9 mouse cellular contexts compared by ENCODE assay signal in genomic region chr19:6062418-6062817, GRCm38 (mm10). TPM values are rescaled to one million over a fixed set of nuclear protein-coding genes. Genes with fewer than 3 reads are reported as not detected.
DNase-seq lines count a peak whose midpoint lies in the region; ATAC-seq and TF ChIP-seq lines count a peak whose summit lies in the region.
"Had no signal": no experiment of that assay in that cellular context is flagged by ENCODE, and none has a peak within 500 bp of the region (broad histone marks: within the 10 kb centered on the region; RNA-seq: fewer than 3 reads in every experiment).

No protein-coding gene starts in this region.

- H3K27ac ChIP-seq in kidney, adult 2 months (ENCODE audit: insufficient read depth, low read depth, low read length): no peak overlapping the region
- no peak overlapping the region for H3K27ac ChIP-seq in bone marrow macrophage, adult 2 months (ENCODE audit: insufficient read depth, low read depth, low read length)
- H3K27ac ChIP-seq in hindbrain, embryonic 13.5 days: peak overlapping the region; percentile 94
- 0 out of 2 replicates have a peak overlapping the region, but pooled peaks have one; percentile 93 for H3K27ac ChIP-seq in midbrain, embryonic 13.5 days

- H3K9me3 ChIP-seq in hindbrain, embryonic 13.5 days: no peaks in the 10 kb centered on the region
- H3K9me3 ChIP-seq in midbrain, embryonic 13.5 days: no peaks in the 10 kb centered on the region

- no peaks in the 10 kb centered on the region for H3K27me3 ChIP-seq in kidney, adult 2 months (replicated peaks; ENCODE audit: control insufficient read depth, insufficient read depth, low read length)
- no peaks in the 10 kb centered on the region for H3K27me3 ChIP-seq in hindbrain, embryonic 13.5 days
- no peaks in the 10 kb centered on the region for H3K27me3 ChIP-seq in midbrain, embryonic 13.5 days
- H3K27me3 ChIP-seq: Patski had no signal

- H3K4me2 ChIP-seq in hindbrain, embryonic 13.5 days: peak overlapping the region; percentile 100
- peak overlapping the region; percentile 99 for H3K4me2 ChIP-seq in midbrain, embryonic 13.5 days (replicated peaks)

- 34% methylated on average over 5 of the region's 5 CpGs for WGBS in kidney, adult 2 months
- WGBS in hindbrain, embryonic 13.5 days: 70% methylated on average over 5 of the region's 5 CpGs
- 77% methylated on average over 5 of the region's 5 CpGs for WGBS in midbrain, embryonic 13.5 days

- TF ChIP-seq CTCF in kidney, adult 2 months (conservative IDR thresholded peaks at IDR 0.05; ENCODE audit: insufficient read depth, insufficient read length, low read depth, low read length): no peak
- TF ChIP-seq CTCF in bone marrow macrophage, adult 2 months (IDR thresholded peaks at IDR 0.05; ENCODE audit: low read depth, low read length): no peak

- TF ChIP-seq POLR2A in kidney, adult 2 months (IDR thresholded peaks at IDR 0.05; ENCODE audit: low read depth, low read length): no peak
- TF ChIP-seq POLR2A in bone marrow macrophage, adult 2 months (IDR thresholded peaks at IDR 0.05; ENCODE audit: borderline replicate concordance, low read depth, low read length): no peak

- peaks cover 22% of the 10 kb centered on the region for H3K4me1 ChIP-seq in kidney, adult 2 months (ENCODE audit: control insufficient read depth, insufficient read depth, low read length)
- peaks cover 12% of the 10 kb centered on the region for H3K4me1 ChIP-seq in bone marrow macrophage, adult 2 months (ENCODE audit: control insufficient read depth, insufficient read depth, low read length)
- H3K4me1 ChIP-seq in hindbrain, embryonic 13.5 days (replicated peaks): peaks cover 60% of the 10 kb centered on the region
- H3K4me1 ChIP-seq in midbrain, embryonic 13.5 days (replicated peaks): peaks cover 59% of the 10 kb centered on the region

- peak overlapping the region; percentile 92 for H3K4me3 ChIP-seq in kidney, adult 2 months (ENCODE audit: insufficient read depth, low read depth, low read length)
- H3K4me3 ChIP-seq in bone marrow macrophage, adult 2 months (ENCODE audit: insufficient read depth, low read length): peak overlapping the region; percentile 90
- H3K4me3 ChIP-seq in hindbrain, embryonic 13.5 days: peak overlapping the region; percentile 82
- peak overlapping the region; percentile 91 for H3K4me3 ChIP-seq in midbrain, embryonic 13.5 days (replicated peaks)

- ATAC-seq in hindbrain, embryonic 13.5 days (ENCODE audit: low FRiP score): no peak
- no peak for ATAC-seq in midbrain, embryonic 13.5 days
- ATAC-seq in frontal cortex, adult (ENCODE audit: low TSS enrichment): no peak

- no peaks in the 10 kb centered on the region for H3K36me3 ChIP-seq in kidney, adult 2 months (ENCODE audit: control insufficient read depth, insufficient read depth, low read length)
- peaks cover 10% of the 10 kb centered on the region; the same call in 1 of the 2 replicates for H3K36me3 ChIP-seq in hindbrain, embryonic 13.5 days
- H3K36me3 ChIP-seq in midbrain, embryonic 13.5 days: peaks cover 10% of the 10 kb centered on the region

- no peak for DNase-seq in kidney, adult 2 months
- DNase-seq in kidney, adult 11 months: no peak
- DNase-seq in adrenal gland, adult (ENCODE audit: inconsistent age in 2 of 2, low spot score in 1 of 2): no peak
- DNase-seq in gastrocnemius, adult 18-20 months (ENCODE audit: low spot score): no peak

- peak overlapping the region; percentile 93 for H3K9ac ChIP-seq in hindbrain, embryonic 13.5 days
- peak overlapping the region; percentile 98 for H3K9ac ChIP-seq in midbrain, embryonic 13.5 days (replicated peaks)

RNA-seq across cellular contexts. Expression of gene Znhit2, which starts 1.4 kb away (rescaled TPM):
- 42.3 and 57.7 TPM in 2 replicates for polyA plus RNA-seq in kidney, adult 2 months (2012; rRNA removed)
- polyA plus RNA-seq in bone marrow macrophage, adult 2 months (2012; ENCODE audit: insufficient read depth, insufficient read length, missing spikeins): 12.8 and 16.4 TPM in 2 replicates
- polyA plus RNA-seq in hindbrain, embryonic 13.5 days (2015; fragmentation: Nextera tagmentation; extraction: Ambion mirVana): 30.7 and 34.7 TPM in 2 replicates
- polyA plus RNA-seq in midbrain, embryonic 13.5 days (2015; fragmentation: Nextera tagmentation; extraction: Ambion mirVana): 27.4 and 33.1 TPM in 2 replicates
- 10 to 100 TPM in 1 of 2 experiments, 1 to 10 TPM in 1; 9.5 to 10.2 TPM for total RNA-seq in gastrocnemius, adult 18-20 months (2021)

RNA-seq across cellular contexts. Expression of gene Fau, which starts 4.8 kb away (rescaled TPM):
- polyA plus RNA-seq in kidney, adult 2 months (2012; rRNA removed): 882 and 1,017 TPM in 2 replicates
- polyA plus RNA-seq in bone marrow macrophage, adult 2 months (2012; ENCODE audit: insufficient read depth, insufficient read length, missing spikeins): 1,783 and 2,337 TPM in 2 replicates
- 648 and 656 TPM in 2 replicates for polyA plus RNA-seq in hindbrain, embryonic 13.5 days (2015; fragmentation: Nextera tagmentation; extraction: Ambion mirVana)
- 632 and 647 TPM in 2 replicates for polyA plus RNA-seq in midbrain, embryonic 13.5 days (2015; fragmentation: Nextera tagmentation; extraction: Ambion mirVana)
- 100 to 1,000 TPM; 425 to 500 TPM for total RNA-seq in gastrocnemius, adult 18-20 months (2021)

RNA-seq across cellular contexts. Expression of gene Mrpl49, which starts 4.8 kb away (rescaled TPM):
- 32.0 and 37.3 TPM in 2 replicates for polyA plus RNA-seq in kidney, adult 2 months (2012; rRNA removed)
- 24.5 and 25.9 TPM in 2 replicates for polyA plus RNA-seq in bone marrow macrophage, adult 2 months (2012; ENCODE audit: insufficient read depth, insufficient read length, missing spikeins)
- polyA plus RNA-seq in hindbrain, embryonic 13.5 days (2015; fragmentation: Nextera tagmentation; extraction: Ambion mirVana): 64.6 and 68.9 TPM in 2 replicates
- polyA plus RNA-seq in midbrain, embryonic 13.5 days (2015; fragmentation: Nextera tagmentation; extraction: Ambion mirVana): 73.7 and 74.7 TPM in 2 replicates
- total RNA-seq in gastrocnemius, adult 18-20 months (2021): 10 to 100 TPM; 27.5 to 29.3 TPM

RNA-seq across cellular contexts. Expression of gene Tm7sf2, which starts 5.8 kb away (rescaled TPM):
- 31.2 and 38.4 TPM in 2 replicates for polyA plus RNA-seq in kidney, adult 2 months (2012; rRNA removed)
- polyA plus RNA-seq in bone marrow macrophage, adult 2 months (2012; ENCODE audit: insufficient read depth, insufficient read length, missing spikeins): 8.1 and 13.7 TPM in 2 replicates
- 50.4 and 51.6 TPM in 2 replicates for polyA plus RNA-seq in hindbrain, embryonic 13.5 days (2015; fragmentation: Nextera tagmentation; extraction: Ambion mirVana)
- 44.1 and 45.9 TPM in 2 replicates for polyA plus RNA-seq in midbrain, embryonic 13.5 days (2015; fragmentation: Nextera tagmentation; extraction: Ambion mirVana)
- total RNA-seq in gastrocnemius, adult 18-20 months (2021): 1 to 10 TPM; 5.9 to 6.2 TPM

RNA-seq across cellular contexts. Expression of gene Vps51, which starts 14.6 kb away (rescaled TPM):
- polyA plus RNA-seq in kidney, adult 2 months (2012; rRNA removed): 65.0 and 67.1 TPM in 2 replicates
- polyA plus RNA-seq in bone marrow macrophage, adult 2 months (2012; ENCODE audit: insufficient read depth, insufficient read length, missing spikeins): 83.7 and 99.9 TPM in 2 replicates
- 81.8 and 85.5 TPM in 2 replicates for polyA plus RNA-seq in hindbrain, embryonic 13.5 days (2015; fragmentation: Nextera tagmentation; extraction: Ambion mirVana)
- polyA plus RNA-seq in midbrain, embryonic 13.5 days (2015; fragmentation: Nextera tagmentation; extraction: Ambion mirVana): 90.8 and 91.4 TPM in 2 replicates
- total RNA-seq in gastrocnemius, adult 18-20 months (2021): 10 to 100 TPM; 17.5 to 23.8 TPM

Comparison
In these comparisons a context has a peak if more than half of its experiments do, and no peak if none do; other contexts are left out.
1. H3K27ac ChIP-seq: peak in hindbrain, embryonic 13.5 days (single experiment) and midbrain, embryonic 13.5 days (single experiment); none in kidney, adult 2 months (single experiment) and bone marrow macrophage, adult 2 months (single experiment).
2. Peak in every context shown above with its lines, with median percentiles within 50 percentile points of each other: H3K4me3 ChIP-seq.